Mouse (Mus musculus): ENCODE measurements around the gene Pcca. TPM values are rescaled to one million over a fixed set of nuclear protein-coding genes. Genes with fewer than 3 reads are reported as not detected.
A peak's percentile ranks its signal among the peaks of the same experiment; 100 is the strongest.

The Pcca gene
- polyA plus RNA-seq, 1 experiment from 2014 or later = 27.7 TPM

DNA sequence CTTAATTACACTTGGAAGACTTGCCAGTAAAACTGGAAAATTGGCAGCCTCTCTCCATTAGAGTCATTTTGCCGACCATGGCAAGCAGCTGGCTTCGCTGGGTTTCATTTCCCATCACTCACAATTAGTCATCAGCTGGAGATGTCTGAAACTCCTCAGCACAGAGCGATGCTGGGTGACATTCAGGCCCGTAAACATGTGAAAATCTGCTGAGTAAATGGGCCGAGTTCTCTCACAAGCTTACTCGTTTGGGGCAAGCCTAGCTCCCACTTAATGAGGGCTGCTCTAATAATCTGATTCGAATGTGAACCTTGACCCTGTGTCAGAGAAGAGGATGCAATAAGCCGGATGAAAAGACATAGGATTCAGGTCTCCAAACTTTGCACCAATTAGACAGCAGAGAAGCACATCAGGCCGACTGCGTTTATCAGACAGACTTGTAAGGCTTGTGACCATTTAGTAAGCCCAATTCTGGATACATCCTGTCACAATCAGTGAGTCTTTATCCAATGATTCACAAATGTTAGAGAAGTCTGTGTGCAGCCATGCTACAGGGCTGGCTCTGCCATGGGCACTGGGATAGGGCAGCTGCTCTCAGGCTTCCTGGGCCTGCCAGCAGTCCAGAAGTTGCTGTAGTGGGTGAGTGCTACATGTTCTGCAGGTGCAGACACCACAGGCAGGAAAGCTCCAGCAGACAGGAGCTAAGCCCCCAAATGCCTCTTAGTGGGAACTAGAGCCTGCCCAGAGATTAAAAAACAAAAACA is 349.9 kb downstream of the Pcca start:
- peak; percentile 68 for ATAC-seq (ENCODE audit: low read depth)
- 44% methylated on average over 10 of the region's 10 CpGs for WGBS
- H3K4me1 ChIP-seq (ENCODE audit: control insufficient read depth, insufficient read depth, low read length) = peaks cover 3% of the 10 kb centered on the region; the same call in 1 of the 2 replicates
- no peak overlapping the region for H3K4me2 ChIP-seq (ENCODE audit: low read depth, low read length)
- no peak overlapping the region for H3K9ac ChIP-seq (replicated peaks; ENCODE audit: low read depth, low read length)
- H3K27me3 ChIP-seq (ENCODE audit: control insufficient read depth, insufficient read depth, low read length) = no peaks in the 10 kb centered on the region
- no peaks in the 10 kb centered on the region for H3K9me3 ChIP-seq (ENCODE audit: control insufficient read depth, low read length)
- H3K36me3 ChIP-seq (ENCODE audit: control insufficient read depth, insufficient read depth, low read length) = no peaks in the 10 kb centered on the region
- H3K4me3 ChIP-seq (ENCODE audit: low read depth, low read length) = no peak overlapping the region
- no peak overlapping the region for H3K27ac ChIP-seq (ENCODE audit: low read depth, low read length)

DNA sequence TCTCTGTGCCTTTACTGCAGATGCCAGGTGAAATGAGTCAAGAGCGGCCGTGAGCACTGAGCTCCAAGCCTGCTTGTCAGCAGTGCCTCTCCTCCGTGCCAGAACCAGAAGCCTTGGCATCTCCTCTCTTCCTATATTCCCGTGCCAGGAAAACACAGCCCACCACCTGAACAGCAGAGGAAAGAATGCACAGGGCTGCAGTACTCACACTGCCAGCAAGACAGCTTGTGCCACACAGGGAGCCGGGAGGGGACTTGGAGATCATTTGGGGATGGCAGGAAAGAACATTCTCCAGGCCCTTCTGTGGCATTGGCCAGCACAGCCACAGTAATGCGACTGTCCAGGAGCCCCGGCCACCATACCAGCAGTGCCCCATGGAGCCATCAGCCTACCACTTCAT is 351.8 kb downstream of the Pcca start:
- Histone ChIP-seq H3K4me2 (ENCODE audit: low read depth, low read length) (no peak overlapping the region), H3K9ac (replicated peaks; ENCODE audit: low read depth, low read length) (no peak overlapping the region), H3K27ac (ENCODE audit: low read depth, low read length) (no peak overlapping the region), H3K36me3 (ENCODE audit: control insufficient read depth, insufficient read depth, low read length) (no peaks in the 10 kb centered on the region), H3K9me3 (ENCODE audit: control insufficient read depth, low read length) (no peaks in the 10 kb centered on the region), H3K4me3 (ENCODE audit: low read depth, low read length) (no peak overlapping the region), H3K4me1 (ENCODE audit: control insufficient read depth, insufficient read depth, low read length) (peaks cover 3% of the 10 kb centered on the region; the same call in 1 of the 2 replicates), H3K27me3 (ENCODE audit: control insufficient read depth, insufficient read depth, low read length) (no peaks in the 10 kb centered on the region)
- 91% methylated on average over 7 of the region's 7 CpGs for WGBS
- ATAC-seq (ENCODE audit: low read depth) = no peak

DNA sequence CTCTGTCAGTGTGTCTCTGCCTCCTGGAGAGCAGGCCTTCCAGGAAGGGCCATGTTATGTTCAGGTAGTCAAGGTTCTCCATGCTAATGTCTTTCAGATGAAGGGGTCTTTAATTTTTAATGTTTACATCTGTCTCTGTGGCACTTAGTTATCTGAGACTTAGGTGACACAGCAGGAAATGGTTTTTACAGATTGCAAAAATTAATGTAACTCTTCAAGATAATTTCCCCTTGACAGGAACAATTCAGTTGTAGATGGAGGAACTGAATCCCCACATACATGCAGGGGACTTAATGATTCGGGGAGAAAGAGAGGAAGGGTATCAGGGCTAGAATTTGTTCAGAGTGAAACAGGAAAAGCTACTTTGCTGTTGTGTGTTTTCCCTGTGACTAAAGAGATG is 353.2 kb downstream of the Pcca start:
- ATAC-seq (ENCODE audit: low read depth) = no peak
- 85% methylated on average over 1 of the region's 1 CpGs for WGBS
- Histone ChIP-seq H3K27me3 (ENCODE audit: control insufficient read depth, insufficient read depth, low read length) (no peaks in the 10 kb centered on the region), H3K4me3 (ENCODE audit: low read depth, low read length) (no peak overlapping the region), H3K36me3 (ENCODE audit: control insufficient read depth, insufficient read depth, low read length) (no peaks in the 10 kb centered on the region), H3K9ac (replicated peaks; ENCODE audit: low read depth, low read length) (no peak overlapping the region), H3K9me3 (ENCODE audit: control insufficient read depth, low read length) (no peaks in the 10 kb centered on the region), H3K27ac (ENCODE audit: low read depth, low read length) (no peak overlapping the region), H3K4me2 (ENCODE audit: low read depth, low read length) (no peak overlapping the region), H3K4me1 (ENCODE audit: control insufficient read depth, insufficient read depth, low read length) (peaks cover 3% of the 10 kb centered on the region; the same call in 1 of the 2 replicates)

DNA sequence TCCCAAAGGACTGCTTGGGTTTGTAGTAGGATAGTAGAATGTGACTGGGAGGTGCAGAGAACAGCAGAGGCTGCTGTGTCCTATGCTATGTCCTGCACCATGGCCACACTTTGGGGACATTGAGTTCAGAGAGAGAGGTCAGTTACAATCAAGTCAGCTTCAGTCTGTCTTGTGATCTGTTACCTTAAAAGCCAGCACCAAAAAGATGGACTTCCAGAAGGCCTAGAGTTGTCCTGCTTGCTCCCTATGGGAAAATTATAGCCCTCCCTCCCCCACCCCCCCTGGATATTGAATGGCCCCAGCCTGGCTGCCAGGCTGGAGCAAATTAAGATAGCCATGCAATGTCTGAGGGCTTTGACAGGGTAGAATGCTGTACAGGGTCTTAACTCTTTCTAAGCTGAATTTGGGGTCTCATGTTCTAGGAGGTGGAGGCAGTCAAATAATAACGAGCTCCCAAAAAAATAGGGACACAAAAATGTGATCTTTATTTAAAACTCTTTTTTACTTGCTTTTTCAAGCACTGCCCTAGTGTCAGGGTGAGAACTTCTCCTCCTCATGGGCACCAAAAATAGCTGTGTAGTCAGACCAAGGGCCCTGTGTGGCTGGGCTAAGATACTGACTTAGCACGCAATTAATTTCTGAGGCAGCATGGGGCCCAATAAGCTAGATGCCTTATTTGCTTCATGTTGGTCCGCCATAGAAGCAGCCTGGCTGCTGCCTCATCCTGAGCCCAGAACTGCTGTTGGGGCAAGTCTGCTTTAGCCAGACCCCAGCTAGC is 353.8 kb downstream of the Pcca start:
- 85% methylated on average over 3 of the region's 3 CpGs for WGBS

DNA sequence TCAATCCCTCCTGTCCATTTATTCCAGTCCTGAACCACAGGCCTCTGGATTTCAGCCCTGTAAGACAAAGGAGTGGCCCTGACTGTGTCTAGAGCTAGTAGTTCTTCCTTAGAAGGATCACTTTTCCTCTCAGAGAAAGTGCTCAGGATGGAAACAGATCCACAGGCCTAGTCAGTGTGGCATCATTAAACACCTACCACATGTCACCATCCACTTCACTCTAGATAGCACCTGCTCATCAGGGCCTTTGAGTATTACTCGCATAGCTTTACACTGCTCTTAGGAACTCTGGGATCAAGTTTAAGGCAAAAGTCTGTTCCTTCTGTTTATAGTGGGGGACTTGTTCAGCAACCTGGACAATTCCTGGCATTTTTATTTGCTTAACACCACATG is 354.4 kb downstream of the Pcca start:
- no peak for ATAC-seq (ENCODE audit: low read depth)
- H3K36me3 ChIP-seq (ENCODE audit: control insufficient read depth, insufficient read depth, low read length) = no peaks in the 10 kb centered on the region
- H3K4me1 ChIP-seq (ENCODE audit: control insufficient read depth, insufficient read depth, low read length) = no peaks in the 10 kb centered on the region; the same call in 1 of the 2 replicates
- H3K9ac ChIP-seq (replicated peaks; ENCODE audit: low read depth, low read length) = no peak overlapping the region
- 88% methylated on average over 1 of the region's 1 CpGs for WGBS
- no peaks in the 10 kb centered on the region for H3K9me3 ChIP-seq (ENCODE audit: control insufficient read depth, low read length)
- no peaks in the 10 kb centered on the region for H3K27me3 ChIP-seq (ENCODE audit: control insufficient read depth, insufficient read depth, low read length)
- H3K4me2 ChIP-seq (ENCODE audit: low read depth, low read length) = no peak overlapping the region
- no peak overlapping the region for H3K27ac ChIP-seq (ENCODE audit: low read depth, low read length)
- no peak overlapping the region for H3K4me3 ChIP-seq (ENCODE audit: low read depth, low read length)

More for the DNA sequence above, 353.8 kb downstream of the Pcca start:
- Histone ChIP-seq H3K9ac (replicated peaks; ENCODE audit: low read depth, low read length) (no peak overlapping the region), H3K27me3 (ENCODE audit: control insufficient read depth, insufficient read depth, low read length) (no peaks in the 10 kb centered on the region), H3K27ac (ENCODE audit: low read depth, low read length) (no peak overlapping the region), H3K9me3 (ENCODE audit: control insufficient read depth, low read length) (no peaks in the 10 kb centered on the region), H3K36me3 (ENCODE audit: control insufficient read depth, insufficient read depth, low read length) (no peaks in the 10 kb centered on the region), H3K4me2 (ENCODE audit: low read depth, low read length) (no peak overlapping the region), H3K4me3 (ENCODE audit: low read depth, low read length) (no peak overlapping the region), H3K4me1 (ENCODE audit: control insufficient read depth, insufficient read depth, low read length) (no peaks in the 10 kb centered on the region; the same call in 1 of the 2 replicates)
- no peak for ATAC-seq (ENCODE audit: low read depth)

DNA sequence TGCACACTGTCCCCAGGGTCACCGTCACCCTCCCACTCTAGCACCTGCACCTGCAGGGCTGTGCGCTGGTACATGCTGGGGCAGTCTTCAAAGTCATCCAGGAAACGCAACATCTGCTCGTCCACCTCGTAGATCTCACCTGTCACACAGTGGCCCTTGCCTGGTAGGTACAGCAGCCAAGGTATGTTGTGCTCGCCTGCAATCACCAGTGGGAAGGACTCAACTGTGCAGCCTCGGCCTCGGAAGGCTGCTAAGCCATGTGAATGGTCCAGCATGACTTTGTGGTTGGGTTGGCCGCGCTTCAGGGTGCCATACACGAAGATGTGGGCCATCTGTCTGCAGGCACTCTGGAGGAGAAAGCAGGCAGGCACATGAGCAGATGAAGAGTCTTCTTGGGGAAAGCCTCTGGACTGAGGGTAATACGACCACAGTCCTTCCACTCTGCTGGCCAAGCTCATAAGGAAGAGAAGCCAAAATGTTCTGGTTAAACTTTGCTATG is 357.4 kb downstream of the Pcca start:
- Histone ChIP-seq H3K27me3 (ENCODE audit: control insufficient read depth, insufficient read depth, low read length) (no peaks in the 10 kb centered on the region), H3K9ac (replicated peaks; ENCODE audit: low read depth, low read length) (no peak overlapping the region), H3K27ac (ENCODE audit: low read depth, low read length) (no peak overlapping the region), H3K9me3 (ENCODE audit: control insufficient read depth, low read length) (no peaks in the 10 kb centered on the region), H3K4me1 (ENCODE audit: control insufficient read depth, insufficient read depth, low read length) (no peaks in the 10 kb centered on the region), H3K4me3 (ENCODE audit: low read depth, low read length) (no peak overlapping the region), H3K36me3 (ENCODE audit: control insufficient read depth, insufficient read depth, low read length) (no peaks in the 10 kb centered on the region), H3K4me2 (ENCODE audit: low read depth, low read length) (no peak overlapping the region)
- 93% methylated on average over 12 of the region's 12 CpGs for WGBS
- no peak for ATAC-seq (ENCODE audit: low read depth)

DNA sequence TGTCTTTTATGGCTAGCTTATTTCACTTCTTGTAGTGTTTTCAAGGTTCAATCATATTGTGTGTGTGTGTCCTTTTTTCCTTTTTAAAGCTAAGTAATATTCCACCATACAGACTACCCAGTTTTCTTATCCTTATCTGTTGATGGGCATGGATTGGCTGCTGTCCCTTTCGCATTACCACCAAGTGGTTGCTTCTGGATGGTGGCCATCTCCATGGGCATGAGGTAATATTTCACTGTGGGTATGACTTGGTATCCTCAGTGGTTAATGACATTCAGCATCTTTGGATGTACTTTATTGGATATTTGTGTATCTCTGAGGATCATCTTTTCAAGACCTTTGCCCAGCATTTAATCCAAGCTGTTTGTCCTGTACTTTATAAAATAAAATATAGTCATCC is 362.0 kb downstream of the Pcca start:
- ATAC-seq (ENCODE audit: low read depth) = no peak
- 95% methylated on average over 1 of the region's 1 CpGs for WGBS
- H3K9ac ChIP-seq (replicated peaks; ENCODE audit: low read depth, low read length) = no peak overlapping the region
- no peaks in the 10 kb centered on the region for H3K36me3 ChIP-seq (ENCODE audit: control insufficient read depth, insufficient read depth, low read length)
- no peak overlapping the region for H3K4me2 ChIP-seq (ENCODE audit: low read depth, low read length)
- no peaks in the 10 kb centered on the region for H3K9me3 ChIP-seq (ENCODE audit: control insufficient read depth, low read length)
- no peaks in the 10 kb centered on the region for H3K4me1 ChIP-seq (ENCODE audit: control insufficient read depth, insufficient read depth, low read length)
- H3K27ac ChIP-seq (ENCODE audit: low read depth, low read length) = no peak overlapping the region
- H3K27me3 ChIP-seq (ENCODE audit: control insufficient read depth, insufficient read depth, low read length) = no peaks in the 10 kb centered on the region
- no peak overlapping the region for H3K4me3 ChIP-seq (ENCODE audit: low read depth, low read length)

DNA sequence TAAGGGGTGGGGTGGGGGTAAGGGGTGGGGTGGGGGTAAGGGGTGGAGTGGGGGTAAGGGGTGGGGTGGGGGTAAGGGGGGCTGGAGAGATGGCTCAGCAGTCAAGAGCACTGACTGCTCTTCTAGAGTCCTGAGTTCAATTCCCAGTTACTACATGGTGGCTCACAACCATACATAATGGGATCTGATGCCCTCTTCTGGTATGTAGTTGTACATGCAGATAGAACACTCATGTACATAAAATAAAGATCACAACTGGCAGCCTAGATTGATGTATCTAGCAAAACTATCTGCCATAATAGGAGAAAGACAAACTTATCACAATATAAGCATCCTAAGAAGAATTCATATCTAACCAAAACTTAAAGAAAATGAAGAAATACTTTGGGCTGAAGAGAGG is 364.4 kb downstream of the Pcca start:
- no peak overlapping the region for H3K4me2 ChIP-seq (ENCODE audit: low read depth, low read length)
- H3K9me3 ChIP-seq (ENCODE audit: control insufficient read depth, low read length) = no peaks in the 10 kb centered on the region
- no peak overlapping the region for H3K27ac ChIP-seq (ENCODE audit: low read depth, low read length)
- H3K9ac ChIP-seq (replicated peaks; ENCODE audit: low read depth, low read length) = no peak overlapping the region
- no peak for ATAC-seq (ENCODE audit: low read depth)
- no peak overlapping the region for H3K4me3 ChIP-seq (ENCODE audit: low read depth, low read length)
- H3K27me3 ChIP-seq (ENCODE audit: control insufficient read depth, insufficient read depth, low read length) = no peaks in the 10 kb centered on the region
- H3K36me3 ChIP-seq (ENCODE audit: control insufficient read depth, insufficient read depth, low read length) = no peaks in the 10 kb centered on the region
- no peaks in the 10 kb centered on the region for H3K4me1 ChIP-seq (ENCODE audit: control insufficient read depth, insufficient read depth, low read length)

DNA sequence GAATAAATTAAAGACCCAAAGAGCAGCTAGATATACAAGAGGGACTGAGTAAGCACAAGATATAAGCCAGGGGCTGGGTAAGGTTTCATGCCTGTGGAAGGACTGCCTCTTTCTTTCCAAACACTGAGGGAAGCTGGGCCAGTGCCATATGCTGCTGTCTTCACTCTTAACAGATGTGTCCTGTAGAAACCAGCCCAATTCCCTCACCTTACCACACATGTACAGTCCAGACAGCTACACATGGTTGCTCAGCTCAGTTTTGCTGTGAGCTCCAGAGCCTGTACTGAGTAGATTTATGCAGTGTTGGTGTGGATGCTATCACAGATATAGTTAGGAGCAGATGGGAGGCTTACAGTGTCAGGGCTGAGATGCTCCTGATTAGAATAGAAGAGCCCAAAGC is 366.6 kb downstream of the Pcca start:
- H3K4me2 ChIP-seq (ENCODE audit: low read depth, low read length) = no peak overlapping the region
- H3K27ac ChIP-seq (ENCODE audit: low read depth, low read length) = no peak overlapping the region
- no peak overlapping the region for H3K4me3 ChIP-seq (ENCODE audit: low read depth, low read length)
- no peaks in the 10 kb centered on the region for H3K36me3 ChIP-seq (ENCODE audit: control insufficient read depth, insufficient read depth, low read length)
- ATAC-seq (ENCODE audit: low read depth) = no peak
- H3K9ac ChIP-seq (replicated peaks; ENCODE audit: low read depth, low read length) = no peak overlapping the region
- no peaks in the 10 kb centered on the region for H3K4me1 ChIP-seq (ENCODE audit: control insufficient read depth, insufficient read depth, low read length)
- no peaks in the 10 kb centered on the region for H3K27me3 ChIP-seq (ENCODE audit: control insufficient read depth, insufficient read depth, low read length)
- no peaks in the 10 kb centered on the region for H3K9me3 ChIP-seq (ENCODE audit: control insufficient read depth, low read length)

Data from neural tube, embryonic 14.5 days (tissue).